Mouse (Mus musculus) retina, adult 2 months (tissue): Measurements from ENCODE around the gene Kctd15.
A peak's percentile ranks its signal among the peaks of the same experiment; 100 is the strongest.

Experiments
- DNase-seq: peaks from one replicate; pipeline ENCODE4 v3.0.0-alpha.2; 2012; ENCODE audit warnings: low read depth, low spot score

The Kctd15 gene

DNA sequence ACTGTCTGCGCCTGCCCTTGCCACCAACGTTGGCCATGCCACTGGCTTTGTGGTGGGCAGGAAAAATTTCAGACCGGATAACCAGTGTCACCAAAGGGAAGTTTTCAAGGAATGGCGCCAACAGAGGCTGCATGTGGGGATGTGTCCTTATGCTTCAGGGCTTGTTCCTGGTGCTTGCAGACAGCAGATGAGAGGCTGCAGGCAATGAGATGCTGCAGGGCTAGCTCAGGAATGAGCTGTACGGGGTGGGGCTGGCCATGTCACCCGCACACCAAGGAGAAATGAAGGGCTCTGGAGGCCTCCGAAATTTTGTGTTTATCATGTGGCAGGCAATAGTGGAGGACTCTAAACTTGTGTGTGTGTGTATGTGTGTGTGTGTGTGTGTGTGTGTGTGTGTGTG lies 6.6 kb upstream of the Kctd15 start:
- DNase-seq, result no peak

DNA sequence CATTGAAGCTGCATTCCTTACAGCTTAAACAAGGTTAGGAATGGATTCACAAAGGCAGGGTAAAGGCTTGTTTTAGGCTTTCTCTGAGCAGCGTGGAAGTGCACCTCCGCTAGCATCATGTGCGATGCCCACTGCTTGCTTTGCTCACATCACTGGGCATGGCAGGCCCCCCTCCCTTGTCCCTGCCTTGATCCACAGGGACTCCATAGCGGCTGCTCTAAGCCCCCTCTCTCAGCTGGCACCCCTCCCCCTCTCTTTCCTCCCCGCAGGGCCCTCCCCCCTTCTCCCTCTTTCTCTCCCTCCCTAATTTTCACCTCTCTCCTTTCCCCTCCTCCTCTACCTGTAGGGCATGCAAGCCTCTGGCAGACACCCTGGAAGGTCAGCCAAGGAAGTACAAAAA lies 5.7 kb upstream of the Kctd15 start:
- no peak for DNase-seq

DNA sequence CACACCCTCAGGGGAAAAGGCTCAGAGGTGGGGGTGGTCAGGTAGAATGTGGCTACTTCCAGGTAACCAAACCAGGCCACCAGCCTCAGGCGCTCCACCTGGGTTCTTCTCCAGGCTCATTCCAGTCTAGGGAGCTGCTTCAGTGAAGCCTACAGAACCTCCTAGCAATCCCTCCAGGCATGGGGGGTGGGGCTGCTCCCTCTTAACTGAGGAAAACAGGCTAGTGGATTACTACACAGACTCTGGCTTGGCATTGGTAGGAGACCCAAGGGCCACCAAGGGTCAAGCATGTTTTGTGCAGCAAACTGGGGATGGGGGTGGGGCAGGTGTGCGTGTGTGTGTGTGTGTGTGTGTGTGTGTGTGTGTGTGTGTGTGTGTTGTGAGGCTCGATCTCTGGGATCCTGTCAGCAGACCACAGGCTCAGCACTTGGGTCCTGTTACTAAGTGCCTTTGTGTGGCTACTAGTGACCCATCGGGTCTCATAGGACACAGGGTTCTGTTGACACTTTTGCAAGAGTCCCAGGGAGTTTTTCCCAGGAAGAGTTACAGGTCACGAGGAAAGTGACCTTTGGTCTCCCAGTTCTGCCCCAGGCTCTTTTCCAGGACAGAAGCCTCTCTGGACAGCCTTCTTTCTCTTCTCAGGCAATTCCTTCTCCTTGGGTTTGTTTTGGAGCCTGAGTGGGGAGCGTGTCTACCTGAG lies 3.0 kb upstream of the Kctd15 start:
- no peak for DNase-seq

DNA sequence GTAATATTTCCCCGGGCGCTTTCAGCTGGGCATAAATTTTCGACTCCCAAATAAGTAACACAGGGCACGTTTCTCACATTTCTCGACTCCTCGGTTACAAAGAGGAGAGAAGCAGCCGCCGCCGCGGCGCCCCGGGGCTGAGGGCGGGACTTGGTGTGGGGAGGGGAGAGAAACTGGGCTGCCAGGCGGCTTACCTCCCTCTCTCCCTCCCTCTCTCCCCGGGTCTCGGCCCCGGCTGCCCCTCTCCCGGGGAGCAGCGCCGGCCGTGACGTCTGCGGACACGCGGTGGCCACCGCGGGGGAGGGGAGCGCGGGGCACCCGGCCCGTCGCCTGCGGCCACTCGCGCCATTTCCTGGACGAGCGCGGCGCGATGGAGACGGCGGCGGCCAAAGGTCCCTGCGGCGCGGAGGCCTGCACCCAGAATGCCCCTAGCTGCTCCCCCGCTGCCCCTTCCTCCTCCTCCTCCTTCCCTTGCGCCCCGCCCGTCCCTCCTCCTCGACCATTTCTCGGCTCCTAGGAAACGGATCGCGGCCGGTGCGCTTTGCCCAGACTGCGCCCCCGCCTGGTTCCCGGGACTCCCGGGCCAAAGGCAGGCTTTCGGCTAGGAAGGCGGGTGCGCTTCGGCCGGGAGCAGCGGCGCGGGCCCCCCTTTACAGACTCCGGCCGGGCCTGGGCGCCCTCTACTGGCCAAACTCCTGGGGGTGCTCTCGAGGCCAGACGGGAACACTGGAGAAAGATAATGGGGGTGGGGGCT lies 1.3 kb downstream of the Kctd15 start:
- DNase-seq, result peak; percentile 80

DNA sequence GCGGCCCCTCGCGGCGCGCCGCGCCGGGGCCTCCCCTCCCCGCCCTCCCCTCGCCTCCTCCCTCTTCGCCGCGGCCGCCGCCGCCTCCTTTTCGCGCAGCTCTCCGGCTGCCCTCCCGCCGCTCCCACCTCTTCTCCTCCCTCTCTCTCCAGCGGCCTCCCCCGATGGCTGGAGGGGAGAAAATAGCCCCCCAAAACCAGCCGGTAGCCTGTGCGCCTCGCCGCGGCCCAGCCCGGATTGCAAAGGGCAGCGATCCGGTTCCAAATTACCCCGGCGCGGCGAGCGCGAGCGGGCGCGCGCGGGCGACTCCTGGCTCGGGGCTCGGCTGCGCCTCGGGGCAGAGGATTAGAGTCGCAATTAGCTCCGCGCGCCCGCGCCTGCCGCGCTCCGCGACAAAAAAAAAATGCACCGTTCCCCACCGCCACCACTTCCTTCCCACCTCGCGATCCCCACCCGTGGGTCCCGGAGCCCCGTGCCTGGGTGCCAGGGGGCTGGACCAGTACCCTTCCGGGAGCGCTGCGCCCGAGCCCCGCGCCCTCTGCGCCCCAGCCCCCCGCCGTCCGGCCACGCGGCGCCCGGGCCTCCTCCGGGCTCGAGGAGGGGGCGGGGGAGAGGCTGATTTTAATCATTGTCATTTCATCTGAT lies 2.0 kb downstream of the Kctd15 start:
- DNase-seq, result peak; percentile 69

DNA sequence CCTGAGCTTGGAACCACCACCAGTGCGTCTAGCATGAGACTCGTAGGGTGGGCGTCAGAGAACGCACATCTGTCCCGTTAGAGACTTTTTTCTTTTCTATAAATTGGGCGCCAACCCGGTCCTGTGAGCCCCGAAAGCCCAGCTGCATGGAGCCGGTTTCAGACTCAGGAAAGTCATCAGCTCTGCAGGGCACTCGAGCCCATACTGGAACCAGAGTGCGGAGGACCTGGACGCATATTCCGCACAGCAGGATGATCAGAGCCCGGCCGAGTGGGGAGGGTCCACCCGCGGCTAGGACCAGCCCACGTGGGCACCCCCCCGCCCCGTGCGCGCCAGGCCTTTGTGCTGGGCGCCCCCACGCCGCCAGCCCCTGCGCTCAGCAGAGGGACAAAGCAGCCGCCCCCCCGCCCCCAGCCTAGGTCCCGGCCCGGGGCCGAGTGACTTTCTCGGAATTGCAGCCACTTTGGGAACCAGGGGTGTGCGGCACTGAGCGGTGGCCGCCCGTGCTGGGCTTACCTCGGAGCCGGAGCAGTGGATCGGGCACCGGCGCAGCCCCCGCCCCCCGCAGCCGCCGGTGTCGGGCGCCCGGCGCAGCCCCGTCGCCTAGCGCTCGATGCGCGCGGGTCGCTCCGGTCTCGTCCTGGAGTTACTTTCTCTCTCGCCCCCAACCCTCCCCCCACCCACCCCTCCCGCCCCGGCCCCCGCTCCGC lies 2.6 kb downstream of the Kctd15 start:
- DNase-seq, result no peak

DNA sequence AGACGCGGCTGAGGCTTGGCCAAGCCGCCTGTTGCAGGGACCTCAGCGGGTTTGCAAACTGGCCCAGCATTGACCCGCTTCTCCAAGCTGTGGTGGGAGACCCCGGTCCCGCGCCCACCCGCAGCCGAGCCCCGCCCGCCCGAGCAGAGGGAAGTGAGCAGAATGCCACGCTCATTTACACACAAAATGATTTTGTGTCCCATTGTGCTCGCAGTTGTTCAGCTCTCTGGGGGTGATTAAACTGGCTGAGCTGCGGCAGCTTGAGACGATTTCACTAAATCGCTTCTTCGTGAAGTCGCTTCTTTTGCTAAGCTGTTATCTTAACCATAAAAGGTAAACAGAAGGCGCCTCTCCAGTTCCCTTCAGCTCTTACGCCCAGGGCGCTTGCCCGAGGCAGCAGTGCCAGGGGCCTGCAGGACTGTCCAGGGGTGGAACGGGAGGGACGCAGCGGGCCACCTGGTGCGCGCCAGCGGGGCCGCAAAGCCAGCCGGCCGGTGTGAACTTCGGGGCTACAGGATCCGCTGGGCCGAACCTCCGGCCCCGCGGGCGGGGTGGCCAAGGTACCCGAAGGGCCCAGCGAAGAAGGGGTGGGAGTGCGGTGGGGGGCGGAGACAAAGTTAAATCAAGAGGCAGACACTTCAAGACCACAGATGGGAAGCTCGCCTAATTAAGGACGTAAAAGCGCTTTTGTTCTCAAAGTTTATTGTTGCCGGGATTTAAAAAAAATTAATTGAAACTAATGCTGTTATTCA lies 3.6 kb downstream of the Kctd15 start:
- DNase-seq, result no peak

DNA sequence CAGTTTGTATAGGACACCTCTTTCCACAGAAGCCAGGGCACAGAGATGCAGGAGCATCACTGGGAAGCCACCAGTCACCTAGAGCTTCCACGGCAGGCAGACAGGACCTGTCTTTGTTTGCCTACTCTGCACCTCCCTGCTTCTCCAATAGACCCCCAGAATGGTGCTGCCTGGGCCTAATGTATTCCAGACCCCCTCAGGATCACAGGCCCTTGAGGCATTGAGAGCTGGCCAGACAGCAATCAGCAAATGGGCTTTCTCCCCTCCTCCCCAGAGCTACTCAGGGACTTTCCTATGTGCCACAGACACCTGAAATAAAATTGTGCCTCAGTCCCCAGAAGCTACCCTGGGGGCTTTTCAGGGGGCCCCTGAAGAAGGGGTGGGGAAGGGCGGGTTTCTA lies 5.2 kb downstream of the Kctd15 start:
- no peak for DNase-seq

DNA sequence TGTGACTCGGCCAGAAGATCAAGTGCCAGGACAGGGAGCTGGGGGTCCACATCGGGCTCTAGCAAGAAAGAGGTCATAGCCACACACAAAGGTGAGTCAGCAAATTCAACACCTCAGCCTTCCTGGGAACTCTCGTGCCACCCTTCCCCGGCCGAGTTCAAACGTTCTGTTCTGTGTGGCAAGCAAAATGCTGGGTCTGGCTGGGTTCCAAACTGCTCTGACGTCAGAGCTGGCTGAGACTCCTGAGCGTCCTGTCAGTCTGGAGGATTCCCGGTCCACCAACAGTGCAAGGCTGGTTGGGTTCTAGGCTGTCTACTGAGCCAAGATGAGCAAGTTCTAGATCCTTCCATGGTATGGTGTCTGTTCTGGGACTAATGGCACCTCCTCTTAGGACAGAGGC lies 9.5 kb downstream of the Kctd15 start:
- no peak for DNase-seq

DNA sequence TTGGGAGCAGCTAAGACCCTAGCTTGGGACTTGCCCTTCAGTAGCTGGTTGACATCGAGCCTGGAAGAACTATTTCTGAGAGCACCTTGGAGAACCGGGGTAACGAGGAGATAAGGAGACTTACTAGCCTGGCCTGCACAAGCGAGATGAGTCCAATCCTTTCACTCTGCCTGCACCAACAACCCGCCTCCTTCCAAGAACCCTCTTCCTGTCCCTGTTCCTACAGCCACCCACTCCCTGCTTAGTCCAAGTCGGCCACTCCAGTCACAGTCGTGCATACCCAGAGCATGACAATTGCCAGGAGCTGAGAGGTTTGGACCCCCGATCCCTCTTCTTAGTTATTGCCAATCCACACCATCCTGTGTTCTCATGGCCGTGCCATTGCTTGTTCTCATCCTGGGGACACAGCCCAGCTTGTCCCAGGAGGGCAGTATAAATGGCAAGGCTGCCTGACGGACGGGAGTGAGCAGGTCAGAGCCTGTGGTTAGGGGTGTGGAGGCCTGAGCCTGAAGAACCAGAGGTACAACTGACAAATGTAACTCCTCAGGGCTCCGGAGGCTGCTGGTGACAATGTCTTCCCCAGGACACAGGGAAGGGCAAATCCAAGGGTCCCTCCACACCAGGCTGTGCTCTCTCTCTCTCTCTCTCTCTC lies 10.3 kb downstream of the Kctd15 start:
- DNase-seq, result no peak

DNA sequence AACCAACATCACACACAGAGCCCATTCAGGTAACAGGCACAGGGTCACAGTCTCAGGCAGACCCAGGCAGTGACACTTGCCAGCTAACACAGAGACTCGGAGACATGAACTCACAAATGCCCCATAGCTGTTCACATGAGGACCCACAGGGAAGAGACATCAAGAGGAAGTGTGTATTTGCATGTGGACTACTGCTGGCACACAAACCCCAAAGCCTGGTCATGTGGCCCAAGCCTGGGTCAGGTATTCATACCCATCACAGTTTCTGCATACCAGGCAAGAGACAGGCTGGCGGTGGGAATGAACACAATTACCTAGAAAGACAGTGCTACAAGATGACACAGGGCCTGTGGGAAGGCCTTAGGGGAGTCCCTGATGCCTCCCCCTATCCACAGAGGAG lies 10.9 kb downstream of the Kctd15 start:
- DNase-seq, result no peak

DNA sequence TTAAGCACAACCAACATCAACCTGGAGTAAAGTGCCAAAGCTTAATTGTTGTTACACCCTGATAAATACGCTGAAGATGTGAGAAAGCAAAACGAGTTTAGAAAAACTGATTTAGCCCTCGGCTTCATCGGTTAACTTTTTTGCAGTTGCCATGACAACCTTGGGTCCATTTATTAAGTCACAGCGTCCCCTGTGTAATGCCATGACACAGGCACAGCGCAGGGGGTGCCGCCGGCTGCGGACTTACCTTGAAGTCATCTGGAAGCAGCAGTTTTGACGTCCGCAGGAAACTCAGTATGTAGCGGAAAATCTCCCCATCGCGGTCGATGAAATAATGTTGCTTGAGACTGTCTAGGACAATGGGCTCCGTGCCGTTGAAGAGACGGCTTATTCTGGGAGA lies 11.9 kb downstream of the Kctd15 start:
- no peak for DNase-seq

DNA sequence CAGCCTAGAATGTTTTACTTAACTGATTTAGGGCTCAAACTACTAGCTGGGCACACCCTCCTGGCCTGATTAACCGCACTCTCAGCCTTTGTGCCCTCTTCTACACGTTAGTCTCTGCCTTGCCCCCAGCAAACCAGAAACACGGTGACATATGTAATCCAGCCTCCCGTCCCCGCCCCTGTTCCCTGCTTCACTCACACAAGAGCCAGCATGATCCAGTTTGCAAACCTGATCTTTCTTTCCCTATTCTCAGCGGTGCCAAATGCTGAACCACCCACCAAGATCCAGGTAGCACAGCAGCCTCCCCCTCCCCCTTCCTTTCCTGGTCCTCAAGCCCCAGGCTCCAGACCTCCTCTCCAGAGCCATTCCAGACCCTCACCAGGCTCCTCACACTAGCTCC lies 13.2 kb downstream of the Kctd15 start:
- no peak for DNase-seq

DNA sequence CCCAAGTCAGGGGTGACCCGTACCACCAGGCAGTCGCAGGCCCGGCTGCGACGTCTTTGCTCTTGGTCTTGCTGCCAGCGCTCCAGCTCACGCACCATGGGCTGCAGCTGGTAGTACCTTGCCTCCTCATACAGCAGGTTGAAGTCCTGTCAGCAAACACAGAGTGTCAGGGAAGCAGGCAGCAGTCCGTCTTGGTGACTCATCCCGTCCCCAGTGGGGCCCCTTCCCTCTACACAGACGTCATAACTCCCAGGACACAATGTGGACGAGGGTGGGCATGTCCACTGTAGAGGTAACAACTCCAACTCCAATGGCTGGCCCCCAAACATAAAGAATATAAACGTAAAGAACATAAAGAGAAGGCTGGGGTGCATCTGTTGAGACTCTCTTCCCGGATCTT lies 14.6 kb downstream of the Kctd15 start:
- no peak for DNase-seq

DNA sequence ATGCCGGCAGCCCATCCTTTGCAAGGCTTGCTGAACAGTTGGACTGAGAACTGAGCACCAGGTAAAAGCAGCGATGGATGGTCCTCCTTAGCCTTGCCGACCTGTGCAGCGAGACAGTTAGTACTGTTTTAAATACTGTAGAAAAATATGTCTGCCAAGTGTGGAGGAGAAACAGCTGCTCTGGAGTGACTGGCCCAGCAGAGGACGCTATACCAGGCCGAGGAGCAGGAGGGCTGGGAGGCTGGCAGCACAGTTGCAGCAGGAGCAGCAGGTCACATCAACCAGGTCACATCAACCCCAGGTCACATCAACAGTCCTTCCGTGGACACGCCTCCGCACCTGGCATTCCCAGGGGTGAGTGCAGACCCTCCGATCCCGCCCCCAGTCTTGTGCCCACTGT lies 16.7 kb downstream of the Kctd15 start:
- no peak for DNase-seq

DNA sequence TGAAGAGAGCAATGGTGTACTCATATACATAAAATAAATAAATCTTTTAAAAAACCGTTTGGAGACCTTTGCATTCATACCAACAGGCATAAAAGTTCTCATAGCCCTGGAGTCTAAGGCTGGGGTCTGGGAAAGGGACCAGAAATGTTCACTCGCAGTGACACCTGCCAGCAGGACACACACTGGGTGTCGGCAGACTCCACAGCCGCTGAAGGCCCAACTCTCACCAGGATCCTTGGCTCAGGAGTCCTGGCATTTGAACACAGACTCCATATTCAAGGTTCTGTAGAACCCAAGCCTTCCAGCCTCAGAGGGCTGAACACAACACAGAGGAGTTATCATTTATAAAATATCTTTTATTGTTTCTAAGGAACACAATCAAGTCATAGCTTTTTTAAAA lies 19.9 kb downstream of the Kctd15 start:
- no peak for DNase-seq

DNA sequence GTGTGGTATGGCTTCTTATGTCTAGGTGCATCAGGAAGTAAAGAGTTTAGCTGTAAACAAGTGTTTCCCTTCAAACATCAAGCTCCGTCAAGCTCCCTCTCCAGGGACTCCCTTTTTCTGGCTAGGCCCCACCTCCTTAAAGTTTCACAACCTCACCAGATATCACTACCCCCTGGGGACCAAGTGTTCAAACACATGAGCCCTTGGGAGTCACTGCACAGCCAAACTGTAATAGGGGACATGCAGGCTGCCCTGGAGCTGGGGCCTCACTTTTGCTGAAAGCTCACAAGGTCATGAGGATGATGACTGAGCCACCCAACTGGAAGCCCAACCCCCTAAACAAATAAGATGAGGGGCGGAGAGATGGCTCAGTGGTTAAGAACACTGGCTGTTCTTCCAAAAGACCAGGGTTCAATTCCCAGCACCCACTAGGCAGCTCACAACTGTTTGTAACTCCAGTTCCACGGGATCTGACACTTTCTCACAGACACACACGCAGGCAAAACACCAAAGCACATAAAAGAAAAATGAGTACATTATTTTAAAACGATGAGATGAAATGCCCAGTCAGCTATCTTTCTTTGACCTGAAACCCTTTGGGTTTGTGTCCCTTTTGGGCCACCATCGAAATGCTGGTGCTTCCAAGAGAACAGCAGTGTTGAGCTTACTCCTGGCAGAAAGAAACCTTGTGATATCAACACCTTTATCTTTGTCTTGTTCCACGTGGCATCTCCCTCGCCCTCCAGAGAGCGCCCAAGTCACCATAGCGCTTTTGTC lies 23.4 kb downstream of the Kctd15 start:
- DNase-seq, result no peak

DNA sequence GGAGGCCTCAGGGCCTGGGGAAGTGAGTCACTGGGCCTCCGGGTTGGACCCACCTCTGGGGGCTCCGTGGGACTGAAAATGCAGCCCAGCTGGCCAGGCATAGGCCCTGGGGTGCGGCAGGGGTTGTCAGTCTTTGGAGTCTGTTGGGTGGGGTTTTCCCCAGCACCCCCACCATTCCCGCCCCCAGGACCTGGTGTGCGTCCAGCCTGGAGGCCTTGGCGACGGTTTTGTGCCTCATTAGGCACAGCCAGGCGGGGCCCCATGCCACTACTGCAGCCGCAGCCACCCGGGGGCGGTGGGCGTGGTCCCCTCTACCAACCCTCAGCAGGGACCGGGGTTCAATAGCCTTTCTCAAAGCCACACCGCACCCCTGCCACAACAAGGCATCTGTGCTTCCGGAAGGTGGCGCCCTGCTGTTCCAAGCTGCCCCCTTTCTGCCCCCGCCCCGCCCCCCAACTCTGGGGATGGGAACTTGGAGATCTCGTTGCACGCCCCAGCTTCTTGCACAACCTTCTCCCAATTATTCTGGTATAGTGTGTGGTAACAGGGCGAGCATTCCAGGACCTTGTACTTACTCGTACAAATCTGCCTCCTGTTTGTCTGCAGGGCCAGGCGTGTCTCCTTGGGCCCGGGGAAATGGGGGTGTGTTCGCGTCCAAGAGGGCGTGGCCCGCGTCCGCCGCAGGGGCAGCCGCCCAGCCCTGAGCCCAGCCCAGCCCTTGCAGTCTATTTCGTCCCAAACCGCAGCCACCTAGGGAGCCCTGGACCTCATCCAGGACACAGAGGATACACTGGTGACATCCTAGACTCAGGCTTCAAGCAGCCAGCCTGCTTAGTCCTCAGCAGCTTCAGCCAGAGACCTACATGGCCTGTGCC lies 26.1 kb downstream of the Kctd15 start:
- no peak for DNase-seq

DNA sequence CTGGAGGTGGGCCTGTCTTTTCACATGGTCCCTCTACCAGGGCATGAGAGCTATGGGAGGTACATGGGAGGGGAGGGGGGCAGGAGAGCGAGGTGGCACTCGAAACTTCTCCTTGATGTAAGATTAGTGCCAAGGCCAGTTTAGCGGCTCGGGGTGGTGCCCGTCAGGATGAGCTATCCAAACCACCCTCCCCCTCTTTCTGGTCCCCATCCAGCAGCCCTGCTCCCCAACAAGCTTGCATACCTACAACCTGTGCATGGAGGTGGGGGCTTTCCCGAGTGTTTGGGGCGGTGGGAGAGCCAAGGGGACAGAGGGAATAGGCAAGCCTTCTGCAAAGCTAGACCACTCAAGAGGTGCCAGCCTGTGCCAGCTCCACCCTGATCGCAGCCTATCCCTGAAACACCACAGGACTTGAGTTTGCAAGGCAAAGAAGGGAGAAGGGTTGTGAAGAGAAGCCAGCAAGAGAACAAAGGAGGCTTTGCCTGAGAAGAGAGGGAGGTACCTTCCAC lies 26.8 kb downstream of the Kctd15 start:
- DNase-seq, result no peak
